Mouse (Mus musculus) right cerebral cortex, adult 18-20 months (tissue): ENCODE data around the gene Ube2s.
"Not testable (repeated sequence)": the region's sequence is repeated elsewhere in the genome, so short reads cannot be mapped to it uniquely, and the experiment has no call there.

Experiments used
- DNase-seq: peaks from one replicate; pipeline ENCODE4 v3.0.0; 2022; ENCODE audit warnings: mixed read lengths

The Ube2s gene

GRCm38 (mm10) chr7:4812303-4813104 is at the start of gene Ube2s:
Gene Ube2s (minus strand): TSS chr7:4812590.
- peak; percentile 99 for DNase-seq

GRCm38 (mm10) chr7:4860926-4861325 is 48.5 kb upstream of the Ube2s start:
- DNase-seq: not testable (repeated sequence)

GRCm38 (mm10) chr7:4859418-4859978 is 47.1 kb upstream of the Ube2s start:
- DNase-seq: no peak

- no peak for DNase-seq
These were observed 44.9 kb upstream of the Ube2s start for GRCm38 (mm10) chr7:4857321-4857720.

- no peak for DNase-seq
These were observed 44.1 kb upstream of the Ube2s start for GRCm38 (mm10) chr7:4856508-4856907.

GRCm38 (mm10) chr7:4853613-4854012 is 41.2 kb upstream of the Ube2s start:
- DNase-seq: no peak

GRCm38 (mm10) chr7:4851315-4851688 is 38.9 kb upstream of the Ube2s start:
- no peak for DNase-seq

- DNase-seq: no peak
These were observed 38.4 kb upstream of the Ube2s start for GRCm38 (mm10) chr7:4850621-4851314.

GRCm38 (mm10) chr7:4849372-4849771 is 37.0 kb upstream of the Ube2s start:
- no peak for DNase-seq

GRCm38 (mm10) chr7:4844917-4845309 is 32.5 kb upstream of the Ube2s start:
- DNase-seq: peak; percentile 95

- peak; percentile 50 for DNase-seq
These were observed 32.0 kb upstream of the Ube2s start, which contains the start of gene Shisa7 for GRCm38 (mm10) chr7:4844245-4844916. Gene Shisa7 (minus strand): TSS chr7:4844696.

- DNase-seq: peak; percentile 88
These were observed 31.3 kb upstream of the Ube2s start for GRCm38 (mm10) chr7:4843604-4844244.

- peak; percentile 57 for DNase-seq
These were observed 30.3 kb upstream of the Ube2s start for GRCm38 (mm10) chr7:4842634-4843131.

- peak; percentile 52 for DNase-seq
These were observed 29.7 kb upstream of the Ube2s start for GRCm38 (mm10) chr7:4842077-4842476.

GRCm38 (mm10) chr7:4837639-4838038 is 25.2 kb upstream of the Ube2s start:
- no peak for DNase-seq

- DNase-seq: peak; percentile 51
These were observed 24.0 kb upstream of the Ube2s start for GRCm38 (mm10) chr7:4836351-4836792.

- no peak for DNase-seq
These were observed 23.4 kb upstream of the Ube2s start for GRCm38 (mm10) chr7:4835631-4836327.

- DNase-seq: no peak
These were observed 18.1 kb upstream of the Ube2s start for GRCm38 (mm10) chr7:4830476-4830875.

- no peak for DNase-seq
These were observed 13.0 kb upstream of the Ube2s start for GRCm38 (mm10) chr7:4825365-4825764.

- DNase-seq: no peak
These were observed 9.9 kb upstream of the Ube2s start for GRCm38 (mm10) chr7:4822162-4822907.

GRCm38 (mm10) chr7:4821690-4822089 is 9.3 kb upstream of the Ube2s start:
- no peak for DNase-seq
